Mouse (Mus musculus): ENCODE measurements around the gene Nlk. TPM values are rescaled to one million over a fixed set of nuclear protein-coding genes. Genes with fewer than 3 reads are reported as not detected.
A peak's percentile ranks its signal among the peaks of the same experiment; 100 is the strongest.

Nlk gene
- polyA plus RNA-seq, 1 experiment from 2014 or later, result 6.1 TPM

DNA sequence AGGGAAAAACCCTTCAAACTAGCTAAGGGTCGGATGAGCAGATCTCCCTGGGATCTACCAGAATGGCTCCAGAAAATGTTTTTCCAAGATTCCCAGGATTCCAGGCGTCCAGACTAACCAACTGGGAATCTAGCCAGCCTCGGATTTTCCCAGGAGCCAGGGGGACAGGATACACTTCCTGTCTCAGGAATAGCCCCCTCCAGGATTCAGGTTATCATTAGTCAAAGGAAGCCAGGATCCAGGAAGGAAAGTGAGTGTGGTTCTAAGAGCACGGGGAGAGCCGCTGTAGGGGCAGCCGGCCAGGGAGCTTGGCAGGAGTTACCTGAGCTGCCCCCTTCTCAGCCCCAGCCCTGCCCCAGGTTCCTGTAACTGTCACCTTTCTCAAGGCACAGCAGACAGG lies 166.1 kb downstream of the Nlk start:
- ATAC-seq (no peak), DNase-seq (no peak)
- Histone ChIP-seq H3K9me3 (ENCODE audit: low read length) (no peaks in the 10 kb centered on the region), H3K9ac (replicated peaks) (no peak overlapping the region), H3K4me2 (ENCODE audit: low read depth, low read length) (no peak overlapping the region), H3K4me3 (ENCODE audit: low read depth, low read length) (no peak overlapping the region), H3K4me1 (ENCODE audit: insufficient read depth) (peaks cover 10% of the 10 kb centered on the region), H3K27me3 (ENCODE audit: insufficient read depth, low read length) (no peaks in the 10 kb centered on the region), H3K36me3 (replicated peaks; ENCODE audit: insufficient read depth, low read length) (peaks cover 26% of the 10 kb centered on the region), H3K27ac (ENCODE audit: low read depth) (peak overlapping the region; percentile 71)
- WGBS (ENCODE audit: insufficient replicate concordance), result 61% methylated on average over 6 of the region's 6 CpGs
- 0 out of 2 replicates have a peak, but pooled peaks have one; percentile 39 for TF ChIP-seq EP300 (IDR thresholded peaks at IDR 0.05; ENCODE audit: low read depth)
- TF ChIP-seq CTCF (IDR thresholded peaks at IDR 0.05; ENCODE audit: low read depth), result no peak

DNA sequence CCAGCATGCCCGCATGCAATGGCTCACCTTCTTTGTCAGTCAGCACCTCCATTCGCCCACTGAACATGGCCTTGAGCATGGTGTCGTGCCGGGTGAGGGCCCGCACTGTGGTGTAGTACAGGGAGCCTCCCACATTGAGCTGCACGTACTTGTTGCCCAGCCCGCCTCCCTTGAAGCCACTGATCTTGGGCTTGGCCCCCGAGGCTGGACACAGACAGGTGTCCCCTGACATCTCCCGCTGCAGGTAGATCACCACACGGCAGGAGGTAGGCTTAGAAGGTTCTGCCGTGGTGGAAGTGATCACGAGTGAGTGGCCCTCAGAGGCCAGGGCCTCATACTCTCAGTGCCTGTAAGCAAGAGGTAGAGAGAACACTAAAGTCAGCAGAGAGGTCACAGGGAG lies 167.2 kb downstream of the Nlk start:
- TF ChIP-seq EP300 (IDR thresholded peaks at IDR 0.05; ENCODE audit: low read depth) (no peak), CTCF (IDR thresholded peaks at IDR 0.05; ENCODE audit: low read depth) (no peak)
- Histone ChIP-seq H3K27me3 (ENCODE audit: insufficient read depth, low read length) (no peaks in the 10 kb centered on the region), H3K9ac (replicated peaks) (no peak overlapping the region), H3K4me1 (ENCODE audit: insufficient read depth) (peaks cover 5% of the 10 kb centered on the region), H3K4me2 (ENCODE audit: low read depth, low read length) (no peak overlapping the region), H3K4me3 (ENCODE audit: low read depth, low read length) (no peak overlapping the region), H3K9me3 (ENCODE audit: low read length) (no peaks in the 10 kb centered on the region), H3K27ac (ENCODE audit: low read depth) (peak overlapping the region; percentile 71; the same call in 1 of the 2 replicates), H3K36me3 (replicated peaks; ENCODE audit: insufficient read depth, low read length) (peaks cover 31% of the 10 kb centered on the region)
- no peak for DNase-seq
- WGBS (ENCODE audit: insufficient replicate concordance), result 79% methylated on average over 12 of the region's 12 CpGs
- ATAC-seq, result no peak

DNA sequence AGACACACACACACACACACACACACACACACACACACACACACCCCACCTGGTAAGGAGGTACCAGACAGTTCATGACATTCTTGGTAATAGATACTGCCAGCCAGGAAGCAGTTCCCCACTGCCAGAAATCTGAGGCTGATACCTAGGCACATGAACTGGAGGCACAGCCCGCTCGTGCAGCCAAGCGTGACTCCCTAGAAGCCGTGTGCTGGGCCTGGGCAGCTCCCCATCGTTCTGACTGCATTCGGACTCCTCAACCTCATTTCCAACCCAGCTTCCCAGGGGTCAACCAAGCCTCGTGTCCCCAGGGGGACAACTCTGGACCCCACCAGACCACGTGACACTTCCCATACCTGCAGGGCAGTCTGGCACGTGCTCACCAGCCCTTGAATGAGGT lies 168.5 kb downstream of the Nlk start:
- Histone ChIP-seq H3K4me2 (ENCODE audit: low read depth, low read length) (no peak overlapping the region), H3K27ac (ENCODE audit: low read depth) (no peak overlapping the region), H3K36me3 (replicated peaks; ENCODE audit: insufficient read depth, low read length) (peaks cover 42% of the 10 kb centered on the region), H3K4me1 (ENCODE audit: insufficient read depth) (no peaks in the 10 kb centered on the region), H3K27me3 (ENCODE audit: insufficient read depth, low read length) (no peaks in the 10 kb centered on the region), H3K4me3 (ENCODE audit: low read depth, low read length) (no peak overlapping the region), H3K9ac (replicated peaks) (no peak overlapping the region), H3K9me3 (ENCODE audit: low read length) (no peaks in the 10 kb centered on the region)
- DNase-seq, result no peak
- WGBS (ENCODE audit: insufficient replicate concordance), result 82% methylated on average over 9 of the region's 9 CpGs
- no peak for ATAC-seq
- TF ChIP-seq CTCF (IDR thresholded peaks at IDR 0.05; ENCODE audit: low read depth) (no peak), EP300 (IDR thresholded peaks at IDR 0.05; ENCODE audit: low read depth) (no peak)

DNA sequence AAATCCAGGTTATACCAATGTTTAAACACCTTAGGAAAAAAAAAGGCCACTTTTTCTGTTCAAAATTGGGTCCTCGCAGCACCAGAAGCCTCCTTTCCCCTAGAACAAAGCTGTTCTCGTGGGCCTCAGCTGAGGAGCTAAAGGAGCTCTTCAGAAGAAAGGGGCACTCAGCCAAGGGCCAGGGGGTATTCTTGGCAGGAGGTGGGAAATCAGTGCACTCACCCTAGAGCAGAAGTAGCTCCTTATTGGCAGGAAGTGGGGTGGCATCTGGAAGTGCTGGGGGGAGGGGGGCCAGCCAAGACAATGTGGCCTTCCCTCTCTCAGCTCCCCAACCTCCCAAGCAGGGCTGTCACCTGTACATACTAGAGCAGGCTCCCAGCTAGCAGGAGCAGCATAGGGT lies 172.3 kb downstream of the Nlk start:
- TF ChIP-seq EP300 (IDR thresholded peaks at IDR 0.05; ENCODE audit: low read depth) (no peak), CTCF (IDR thresholded peaks at IDR 0.05; ENCODE audit: low read depth) (no peak)
- Histone ChIP-seq H3K36me3 (replicated peaks; ENCODE audit: insufficient read depth, low read length) (peaks cover 75% of the 10 kb centered on the region), H3K4me2 (ENCODE audit: low read depth, low read length) (no peak overlapping the region), H3K4me1 (ENCODE audit: insufficient read depth) (no peaks in the 10 kb centered on the region), H3K4me3 (ENCODE audit: low read depth, low read length) (no peak overlapping the region), H3K27ac (ENCODE audit: low read depth) (no peak overlapping the region), H3K9ac (replicated peaks) (no peak overlapping the region), H3K9me3 (ENCODE audit: low read length) (no peaks in the 10 kb centered on the region), H3K27me3 (ENCODE audit: insufficient read depth, low read length) (no peaks in the 10 kb centered on the region)
- ATAC-seq (no peak), DNase-seq (no peak)
- WGBS (ENCODE audit: insufficient replicate concordance), result 80% methylated on average over 2 of the region's 2 CpGs

DNA sequence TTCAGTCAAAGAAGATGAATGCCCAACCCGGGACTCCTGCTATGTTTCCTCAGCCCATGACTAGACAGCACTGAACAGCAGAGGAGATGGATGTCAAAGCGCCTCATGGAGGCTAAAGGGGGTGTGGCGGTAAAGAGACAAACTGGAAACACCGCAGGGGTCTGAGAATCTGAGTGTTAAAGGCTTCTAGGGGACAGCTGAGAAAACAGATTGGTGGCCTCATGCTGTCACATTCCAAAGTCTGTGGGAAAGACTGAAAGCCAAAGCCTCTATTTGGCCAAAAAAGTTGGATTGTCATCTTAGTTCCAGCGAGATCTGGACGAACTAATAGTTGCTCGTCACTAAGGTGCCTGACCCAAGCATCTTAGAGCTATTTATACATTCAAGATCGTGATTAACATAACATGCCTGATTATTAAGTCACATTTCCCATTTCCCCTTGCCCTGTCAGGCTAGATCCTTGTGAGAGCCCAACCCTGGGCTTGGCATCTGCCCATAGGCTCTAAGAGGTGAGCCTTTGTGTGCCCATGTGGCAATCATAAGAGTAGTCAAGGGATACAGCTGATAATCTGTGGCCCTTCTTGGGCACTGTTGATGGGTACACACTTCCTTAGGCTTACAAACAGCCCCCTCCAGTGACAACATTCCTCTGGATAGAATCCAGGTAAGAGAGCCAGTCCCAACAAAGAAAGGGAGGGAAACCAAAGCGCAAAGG lies 173.8 kb downstream of the Nlk start:
- Histone ChIP-seq H3K9me3 (ENCODE audit: low read length) (no peaks in the 10 kb centered on the region), H3K27me3 (ENCODE audit: insufficient read depth, low read length) (no peaks in the 10 kb centered on the region), H3K36me3 (replicated peaks; ENCODE audit: insufficient read depth, low read length) (peaks cover 77% of the 10 kb centered on the region), H3K9ac (replicated peaks) (no peak overlapping the region), H3K4me3 (ENCODE audit: low read depth, low read length) (no peak overlapping the region), H3K27ac (ENCODE audit: low read depth) (no peak overlapping the region), H3K4me1 (ENCODE audit: insufficient read depth) (no peaks in the 10 kb centered on the region), H3K4me2 (ENCODE audit: low read depth, low read length) (no peak overlapping the region)
- WGBS (ENCODE audit: insufficient replicate concordance), result 88% methylated on average over 9 of the region's 9 CpGs
- DNase-seq (no peak), ATAC-seq (no peak)
- TF ChIP-seq CTCF (IDR thresholded peaks at IDR 0.05; ENCODE audit: low read depth), result no peak
- no peak for TF ChIP-seq EP300 (IDR thresholded peaks at IDR 0.05; ENCODE audit: low read depth)

DNA sequence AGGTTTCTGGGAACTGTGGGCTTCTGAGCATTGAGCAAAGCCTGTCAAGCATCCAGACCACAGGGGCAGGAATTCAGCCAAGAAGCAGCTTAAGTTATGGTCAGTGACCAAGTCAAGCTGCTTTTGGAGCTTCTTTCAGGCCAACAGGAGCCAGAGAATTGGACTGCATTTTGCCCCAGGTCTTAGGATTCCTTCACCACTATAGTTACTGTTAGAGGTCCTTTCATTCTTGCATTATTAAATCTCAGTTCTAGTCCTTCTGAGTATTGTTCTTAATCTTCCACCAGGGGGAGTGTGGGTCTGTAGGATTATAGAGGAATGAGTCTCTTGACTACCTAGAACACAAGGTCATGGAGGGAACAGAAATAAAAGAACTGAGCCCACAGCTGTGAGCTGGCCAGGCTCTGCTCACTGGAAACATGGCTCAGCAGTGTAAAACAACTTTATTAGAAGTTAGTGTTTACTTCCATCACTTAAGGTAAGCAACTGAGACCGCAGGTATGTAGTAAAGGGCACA lies 174.6 kb downstream of the Nlk start:
- TF ChIP-seq EP300 (IDR thresholded peaks at IDR 0.05; ENCODE audit: low read depth) (no peak), CTCF (IDR thresholded peaks at IDR 0.05; ENCODE audit: low read depth) (peak; percentile 57)
- DNase-seq (no peak), ATAC-seq (no peak)

More for the DNA sequence above, 174.6 kb downstream of the Nlk start:
- Histone ChIP-seq H3K27ac (ENCODE audit: low read depth) (no peak overlapping the region), H3K4me2 (ENCODE audit: low read depth, low read length) (no peak overlapping the region), H3K36me3 (replicated peaks; ENCODE audit: insufficient read depth, low read length) (peaks cover 76% of the 10 kb centered on the region), H3K27me3 (ENCODE audit: insufficient read depth, low read length) (no peaks in the 10 kb centered on the region), H3K9me3 (ENCODE audit: low read length) (no peaks in the 10 kb centered on the region), H3K9ac (replicated peaks) (no peak overlapping the region), H3K4me1 (ENCODE audit: insufficient read depth) (no peaks in the 10 kb centered on the region), H3K4me3 (ENCODE audit: low read depth, low read length) (no peak overlapping the region)
- 88% methylated on average over 1 of the region's 1 CpGs for WGBS (ENCODE audit: insufficient replicate concordance)
